Mouse (Mus musculus) adrenal gland, postnatal 14 days (tissue): ENCODE data around the gene Ankrd13c. TPM values are rescaled to one million over a fixed set of nuclear protein-coding genes. Genes with fewer than 3 reads are reported as not detected.

ENCODE experiments used
- DNase-seq: peaks from one replicate; pipeline ENCODE4 v3.0.0; 2021; ENCODE audit warnings: mixed read lengths
- total RNA-seq: library from RNA; stranded (reverse); gene quantifications from 2 replicates; pipeline ENCODE4 v1.2.3, GENCODE M21; 2021

Ankrd13c gene
- total RNA-seq, 1 experiment from 2014 or later = 72.2 TPM

GRCm38 (mm10) chr3:157952716-157953115 is 5.7 kb downstream of the Ankrd13c start:
- no peak for DNase-seq

GRCm38 (mm10) chr3:157955466-157955865 is 8.4 kb downstream of the Ankrd13c start:
- no peak for DNase-seq

- no peak for DNase-seq
Measured at GRCm38 (mm10) chr3:157956201-157956600, 9.2 kb downstream of the Ankrd13c start.

GRCm38 (mm10) chr3:157957320-157957719 is 10.3 kb downstream of the Ankrd13c start:
- no peak for DNase-seq

- DNase-seq = no peak
Measured at GRCm38 (mm10) chr3:157971151-157971550, 24.1 kb downstream of the Ankrd13c start.

GRCm38 (mm10) chr3:157973236-157973635 is 26.2 kb downstream of the Ankrd13c start:
- no peak for DNase-seq

GRCm38 (mm10) chr3:157979619-157980018 is 32.6 kb downstream of the Ankrd13c start:
- no peak for DNase-seq

GRCm38 (mm10) chr3:157993322-157993721 is 46.3 kb downstream of the Ankrd13c start:
- DNase-seq = no peak

GRCm38 (mm10) chr3:157995726-157996125 is 48.7 kb downstream of the Ankrd13c start:
- no peak for DNase-seq

- no peak for DNase-seq
Measured at GRCm38 (mm10) chr3:157998742-157999369, 51.8 kb downstream of the Ankrd13c start.

- no peak for DNase-seq
Measured at GRCm38 (mm10) chr3:158008647-158009046, 61.6 kb downstream of the Ankrd13c start.

GRCm38 (mm10) chr3:158009762-158010320 is 62.8 kb downstream of the Ankrd13c start:
- no peak for DNase-seq

- DNase-seq = peak; percentile 96
Measured at GRCm38 (mm10) chr3:158031371-158031925, 84.4 kb downstream of the Ankrd13c start.

GRCm38 (mm10) chr3:158032106-158032505 is 85.1 kb downstream of the Ankrd13c start:
- no peak for DNase-seq

GRCm38 (mm10) chr3:158035866-158036265 is 88.8 kb downstream of the Ankrd13c start:
- DNase-seq = peak; percentile 11

- DNase-seq = peak; percentile 97
Measured at GRCm38 (mm10) chr3:158036329-158036988, 89.4 kb downstream of the Ankrd13c start, which contains the start of the genes Srsf11 and Lrrc40. TSS of gene Srsf11 (minus strand) at chr3:158036639. TSS of gene Lrrc40 (plus strand) at chr3:158036662.

GRCm38 (mm10) chr3:158038106-158038505 is 91.1 kb downstream of the Ankrd13c start:
- no peak for DNase-seq

GRCm38 (mm10) chr3:158040755-158041154 is 93.7 kb downstream of the Ankrd13c start:
- DNase-seq = no peak

- no peak for DNase-seq
Measured at GRCm38 (mm10) chr3:158049508-158049907, 102.5 kb downstream of the Ankrd13c start.
